Mouse (Mus musculus) embryonic fibroblast, embryonic 13.5 days (primary cell): Measurements from ENCODE around the gene Tmem54. TPM values are rescaled to one million over a fixed set of nuclear protein-coding genes. Genes with fewer than 3 reads are reported as not detected.

Experiments used
- H3K27ac ChIP-seq: 2 replicates; pipeline ENCODE4 v1.5.1; 2012; ENCODE audit warnings: low read length, control low read depth, inconsistent platforms; ENCODE audit not compliant: insufficient read depth
- H3K4me1 ChIP-seq: 2 replicates; pipeline ENCODE4 v1.6.1; 2011; ENCODE audit warnings: low read length; ENCODE audit not compliant: control insufficient read depth, insufficient read depth
- H3K4me3 ChIP-seq: 2 replicates; pipeline ENCODE4 v1.5.1; 2011; ENCODE audit warnings: mild to moderate bottlenecking, control low read depth, low read length; ENCODE audit not compliant: insufficient read depth
- CTCF ChIP-seq: IDR thresholded peaks from 2 replicates; pipeline ENCODE4 v1.5.1; 2011; ENCODE audit warnings: mild to moderate bottlenecking, control low read depth, low read length, moderate library complexity, borderline replicate concordance; ENCODE audit not compliant: insufficient read depth
- POLR2A ChIP-seq: IDR thresholded peaks from 2 replicates; pipeline ENCODE4 v1.6.1; 2011; ENCODE audit warnings: low read depth, mild to moderate bottlenecking, control low read depth, low read length, moderate library complexity
- polyA plus RNA-seq: library from polyadenylated mRNA; stranded (reverse); fragments of >200 nt; gene quantifications from 2 replicates; pipeline ENCODE4 v1.2.4, GENCODE M21; 2011; ENCODE audit warnings: low read depth; ENCODE audit not compliant: missing spikeins, insufficient read length

Tmem54 gene
- not detected in 2 replicates for polyA plus RNA-seq

- no peak within 1 kb of the TSS for H3K4me3 ChIP-seq
- no peak for TF ChIP-seq CTCF
- no peak for TF ChIP-seq POLR2A
- H3K4me1 ChIP-seq = no peaks in the 10 kb centered on the region
- H3K27ac ChIP-seq = no peak within 1 kb of the TSS
Observed at GRCm38 (mm10) chr4:129105356-129105755, at the start of gene Tmem54. Tmem54 (plus strand) TSS chr4:129105548.

- peak overlapping the region; percentile 43; the same call in 1 of the 2 replicates for H3K27ac ChIP-seq
- H3K4me3 ChIP-seq = no peak overlapping the region
- TF ChIP-seq CTCF (no peak), POLR2A (no peak)
- H3K4me1 ChIP-seq = peaks cover 6% of the 10 kb centered on the region
Observed at GRCm38 (mm10) chr4:129055562-129055961, 49.8 kb upstream of the Tmem54 start.

- Histone ChIP-seq H3K4me1 (peaks cover 9% of the 10 kb centered on the region), H3K27ac (no peak overlapping the region), H3K4me3 (peak overlapping the region; percentile 71)
- TF ChIP-seq CTCF (no peak), POLR2A (peak; percentile 79)
Observed at GRCm38 (mm10) chr4:129057533-129058206, 47.7 kb upstream of the Tmem54 start.

- H3K4me3 ChIP-seq = peak within 1 kb of the TSS; percentile 71
- H3K4me1 ChIP-seq = peaks cover 9% of the 10 kb centered on the region
- TF ChIP-seq POLR2A = no peak
- TF ChIP-seq CTCF = no peak
- peak within 1 kb of the TSS; percentile 14; the same call in 1 of the 2 replicates for H3K27ac ChIP-seq
Observed at GRCm38 (mm10) chr4:129058207-129059092, 46.9 kb upstream of the Tmem54 start, which contains the start of gene Rnf19b. Rnf19b (plus strand) TSS chr4:129058271.

GRCm38 (mm10) chr4:129059125-129059551 lies 46.2 kb upstream of the Tmem54 start:
- peak overlapping the region; percentile 71 for H3K4me3 ChIP-seq
- no peak for TF ChIP-seq CTCF
- TF ChIP-seq POLR2A = no peak
- no peak overlapping the region for H3K27ac ChIP-seq
- H3K4me1 ChIP-seq = peaks cover 9% of the 10 kb centered on the region

GRCm38 (mm10) chr4:129059922-129060321 lies 45.4 kb upstream of the Tmem54 start:
- Histone ChIP-seq H3K27ac (no peak overlapping the region), H3K4me3 (peak overlapping the region; percentile 71), H3K4me1 (peaks cover 9% of the 10 kb centered on the region)
- TF ChIP-seq CTCF (no peak), POLR2A (no peak)

GRCm38 (mm10) chr4:129061486-129061885 lies 43.9 kb upstream of the Tmem54 start:
- TF ChIP-seq CTCF (no peak), POLR2A (no peak)
- Histone ChIP-seq H3K4me1 (peaks cover 6% of the 10 kb centered on the region; the same call in 1 of the 2 replicates), H3K27ac (no peak overlapping the region), H3K4me3 (no peak overlapping the region)

GRCm38 (mm10) chr4:129062281-129063075 lies 42.9 kb upstream of the Tmem54 start:
- TF ChIP-seq CTCF = no peak
- no peak for TF ChIP-seq POLR2A
- H3K4me3 ChIP-seq = no peak overlapping the region
- H3K27ac ChIP-seq = no peak overlapping the region
- H3K4me1 ChIP-seq = peaks cover 8% of the 10 kb centered on the region

- peaks cover 10% of the 10 kb centered on the region for H3K4me1 ChIP-seq
- TF ChIP-seq CTCF = no peak
- no peak for TF ChIP-seq POLR2A
- peak overlapping the region; percentile 43; the same call in 1 of the 2 replicates for H3K27ac ChIP-seq
- H3K4me3 ChIP-seq = no peak overlapping the region
Observed at GRCm38 (mm10) chr4:129065688-129066236, 39.6 kb upstream of the Tmem54 start.
